In genomic region chr8:122264243-122264642, GRCm38 (mm10) we compare ENCODE assay signal across 13 mouse cellular contexts. TPM values are rescaled to one million over a fixed set of nuclear protein-coding genes. Genes with fewer than 3 reads are reported as not detected.
A peak's percentile ranks its signal among the peaks of the same experiment; 100 is the strongest.
DNase-seq lines count a peak whose midpoint lies in the region; TF ChIP-seq lines count a peak whose summit lies in the region.
"Had no signal": no experiment of that assay in that cellular context is flagged by ENCODE, and none has a peak within 500 bp of the region (broad histone marks: within the 10 kb centered on the region; RNA-seq: fewer than 3 reads in every experiment).

No protein-coding gene starts in this region.

- H3K4me3 ChIP-seq in MEL (ENCODE audit: control insufficient read depth in 1 of 2, insufficient read depth in 1 of 2, low read depth in 2 of 2, low read length in 2 of 2) = no peak overlapping the region
- no peak overlapping the region for H3K4me3 ChIP-seq in heart, embryonic 10.5 days
- H3K4me3 ChIP-seq: limb, embryonic 10.5 days; myocyte had no signal

- H3K36me3 ChIP-seq in MEL (ENCODE audit: control insufficient read depth in 1 of 2, insufficient read depth in 2 of 2, low read length in 2 of 2) = 0 out of 4 replicates have a peak, but pooled peaks cover 0 to 2% of the 10 kb centered on the region in 2 experiments
- H3K36me3 ChIP-seq in heart, embryonic 10.5 days = no peaks in the 10 kb centered on the region; the same call in 1 of the 2 replicates
- H3K36me3 ChIP-seq: limb, embryonic 10.5 days had no signal

- H3K4me1 ChIP-seq in MEL (ENCODE audit: control insufficient read depth in 1 of 2, insufficient read depth in 2 of 2, low read length in 2 of 2) = no peaks in the 10 kb centered on the region; a peak in 1 of 4 replicates
- peaks cover 18% of the 10 kb centered on the region for H3K4me1 ChIP-seq in heart, embryonic 10.5 days

- no peaks in the 10 kb centered on the region for H3K79me2 ChIP-seq in MEL (ENCODE audit: control insufficient read depth, insufficient read depth, low read length, poor library complexity)

- no peak for TF ChIP-seq POLR2A in MEL (IDR thresholded peaks at IDR 0.05; ENCODE audit: control insufficient read depth in 1 of 2, insufficient read depth in 1 of 2, low read depth in 1 of 2, low read length in 2 of 2, poor library complexity in 1 of 2)

- no peak for TF ChIP-seq RAD21 in MEL (IDR thresholded peaks at IDR 0.05; ENCODE audit: low read depth, low read length)

- DNase-seq in layer of hippocampus, adult 18-20 months (ENCODE audit: low spot score in 2 of 2) = peak; percentile 27 to 56
- no peak for DNase-seq in layer of hippocampus, postnatal 10 days (ENCODE audit: low spot score in 2 of 2)
- DNase-seq in MEL (ENCODE audit: low read depth, low spot score) = peak; percentile 61
- peak; percentile 89 for DNase-seq in cerebellum, adult 9-11 months
- DNase-seq in lung, postnatal 36 days = peak; percentile 45
- no peak for DNase-seq in Muller cell, postnatal 12 days (ENCODE audit: inconsistent ontology term)
- no peak for DNase-seq in heart, embryonic 10.5 days (ENCODE audit: low spot score)
- no peak for DNase-seq in adrenal gland, postnatal 36 days
- DNase-seq: embryo, embryonic 11 days; liver, postnatal 0 days had no signal

- H3K9me3 ChIP-seq in MEL (replicated peaks; ENCODE audit: insufficient read depth, low read length) = no peaks in the 10 kb centered on the region
- no peaks in the 10 kb centered on the region for H3K9me3 ChIP-seq in heart, embryonic 10.5 days
- H3K9me3 ChIP-seq: limb, embryonic 10.5 days had no signal

- 32% methylated on average over 9 of the region's 9 CpGs for WGBS in heart, embryonic 10.5 days

- no peak overlapping the region for H3K9ac ChIP-seq in MEL (ENCODE audit: control insufficient read depth, low read depth, low read length, poor library complexity, severe bottlenecking)
- H3K9ac ChIP-seq: liver, postnatal 0 days had no signal

- peak in 1 of 2 experiments; percentile 51; a peak in 2 of 4 replicates for TF ChIP-seq EP300 in MEL (IDR thresholded peaks at IDR 0.05; ENCODE audit: low read depth in 1 of 2, low read length in 2 of 2)

- TF ChIP-seq CTCF in MEL (IDR thresholded peaks at IDR 0.05 in 2 of 3, conservative IDR thresholded peaks at IDR 0.05 in 1 of 3; ENCODE audit: control insufficient read depth in 1 of 3, insufficient read depth in 1 of 3, low read depth in 2 of 3, low read length in 3 of 3, poor library complexity in 1 of 3, severe bottlenecking in 1 of 3) = no peak

- no peaks in the 10 kb centered on the region for H3K27me3 ChIP-seq in MEL (ENCODE audit: control insufficient read depth in 1 of 2, insufficient read depth in 2 of 2, low read length in 2 of 2)
- H3K27me3 ChIP-seq in heart, embryonic 10.5 days (ENCODE audit: insufficient read depth, poor library complexity, severe bottlenecking) = peaks cover 92% of the 10 kb centered on the region

- no peak overlapping the region for H3K27ac ChIP-seq in MEL (ENCODE audit: control insufficient read depth, low read depth, low read length)
- H3K27ac ChIP-seq in heart, embryonic 10.5 days = no peak overlapping the region
- H3K27ac ChIP-seq: kidney, postnatal 0 days had no signal

TF ChIP-seq in MEL, 35 proteins besides CTCF, POLR2A, EP300 and RAD21:
- no peak for TF ChIP-seq MYC (IDR thresholded peaks at IDR 0.05; ENCODE audit: low read depth, low read length)
- no peak for TF ChIP-seq BHLHE40 (IDR thresholded peaks at IDR 0.05; ENCODE audit: borderline replicate concordance, low read depth, low read length)
- peak; percentile 84 for TF ChIP-seq RCOR1 (IDR thresholded peaks at IDR 0.05; ENCODE audit: low read depth, low read length)
- TF ChIP-seq POLR2AphosphoS5 (IDR thresholded peaks at IDR 0.05; ENCODE audit: borderline replicate concordance, low read depth, low read length) = no peak
- TF ChIP-seq TAL1 (IDR thresholded peaks at IDR 0.05; ENCODE audit: low read length) = no peak
- TF ChIP-seq CHD2 (IDR thresholded peaks at IDR 0.05; ENCODE audit: low read length) = no peak
- TF ChIP-seq MAFK (IDR thresholded peaks at IDR 0.05; ENCODE audit: borderline replicate concordance, low read depth, low read length) = no peak
- no peak for TF ChIP-seq GABPA (IDR thresholded peaks at IDR 0.05; ENCODE audit: low read depth, low read length)
- no peak for TF ChIP-seq TBP (IDR thresholded peaks at IDR 0.05; ENCODE audit: low read depth, low read length)
- TF ChIP-seq GATA1 (IDR thresholded peaks at IDR 0.05; ENCODE audit: low read depth, low read length) = peak; percentile 37; the same call in 1 of the 2 replicates
- TF ChIP-seq ETS1 (IDR thresholded peaks at IDR 0.05; ENCODE audit: low read depth, low read length) = no peak
- no peak for TF ChIP-seq ZKSCAN1 (IDR thresholded peaks at IDR 0.05; ENCODE audit: low read depth, low read length)

RNA-seq across cellular contexts. Expression of gene Zfpm1, which starts 17.7 kb away (rescaled TPM):
- 10 to 100 TPM; 43.7 to 52.2 TPM for total RNA-seq in layer of hippocampus, adult 18-20 months (2021)
- 10 to 100 TPM; 25.7 to 27.2 TPM for total RNA-seq in layer of hippocampus, postnatal 10 days (2021)
- 104 and 133 TPM in 2 replicates for total RNA-seq in MEL (2012; rRNA removed)
- 100 to 1,000 TPM; 260 to 343 TPM for polyA plus RNA-seq in MEL (2012; ENCODE audit: insufficient read depth in 1 of 2, insufficient read length in 2 of 2, low read depth in 1 of 2, low replicate concordance in 2 of 2, missing spikeins in 1 of 2)
- 5.7 and 12.8 TPM in 2 replicates for polyA plus RNA-seq in heart, embryonic 10.5 days (2016; fragmentation: Nextera tagmentation; extraction: Ambion mirVana)
- 10 to 100 TPM; 14.0 to 15.5 TPM for total RNA-seq in adrenal gland, postnatal 36 days (2021)

Comparison
In these comparisons a context has a peak if more than half of its experiments do, and no peak if none do; other contexts are left out.
1. DNase-seq: peak in layer of hippocampus, adult 18-20 months (2 of 2), MEL (single experiment), cerebellum, adult 9-11 months (single experiment) and lung, postnatal 36 days (single experiment); none in layer of hippocampus, postnatal 10 days (0 of 2), Muller cell, postnatal 12 days (single experiment), heart, embryonic 10.5 days (single experiment) and adrenal gland, postnatal 36 days (0 of 2).